Mouse (Mus musculus) embryonic fibroblast, embryonic 13.5 days (primary cell): ENCODE data around the gene Morn5. TPM values are rescaled to one million over a fixed set of nuclear protein-coding genes. Genes with fewer than 3 reads are reported as not detected.

ENCODE experiments used
- H3K27ac ChIP-seq: 2 replicates; pipeline ENCODE4 v1.5.1; 2012; ENCODE audit warnings: low read length, control low read depth, inconsistent platforms; ENCODE audit not compliant: insufficient read depth
- H3K4me1 ChIP-seq: 2 replicates; pipeline ENCODE4 v1.6.1; 2011; ENCODE audit warnings: low read length; ENCODE audit not compliant: control insufficient read depth, insufficient read depth
- H3K4me3 ChIP-seq: 2 replicates; pipeline ENCODE4 v1.5.1; 2011; ENCODE audit warnings: mild to moderate bottlenecking, control low read depth, low read length; ENCODE audit not compliant: insufficient read depth
- CTCF ChIP-seq: IDR thresholded peaks from 2 replicates; pipeline ENCODE4 v1.5.1; 2011; ENCODE audit warnings: mild to moderate bottlenecking, control low read depth, low read length, moderate library complexity, borderline replicate concordance; ENCODE audit not compliant: insufficient read depth
- POLR2A ChIP-seq: IDR thresholded peaks from 2 replicates; pipeline ENCODE4 v1.6.1; 2011; ENCODE audit warnings: low read depth, mild to moderate bottlenecking, control low read depth, low read length, moderate library complexity
- polyA plus RNA-seq: library from polyadenylated mRNA; stranded (reverse); fragments of >200 nt; gene quantifications from 2 replicates; pipeline ENCODE4 v1.2.4, GENCODE M21; 2011; ENCODE audit warnings: low read depth; ENCODE audit not compliant: missing spikeins, insufficient read length

Gene Morn5
- polyA plus RNA-seq = not detected in 2 replicates

DNA sequence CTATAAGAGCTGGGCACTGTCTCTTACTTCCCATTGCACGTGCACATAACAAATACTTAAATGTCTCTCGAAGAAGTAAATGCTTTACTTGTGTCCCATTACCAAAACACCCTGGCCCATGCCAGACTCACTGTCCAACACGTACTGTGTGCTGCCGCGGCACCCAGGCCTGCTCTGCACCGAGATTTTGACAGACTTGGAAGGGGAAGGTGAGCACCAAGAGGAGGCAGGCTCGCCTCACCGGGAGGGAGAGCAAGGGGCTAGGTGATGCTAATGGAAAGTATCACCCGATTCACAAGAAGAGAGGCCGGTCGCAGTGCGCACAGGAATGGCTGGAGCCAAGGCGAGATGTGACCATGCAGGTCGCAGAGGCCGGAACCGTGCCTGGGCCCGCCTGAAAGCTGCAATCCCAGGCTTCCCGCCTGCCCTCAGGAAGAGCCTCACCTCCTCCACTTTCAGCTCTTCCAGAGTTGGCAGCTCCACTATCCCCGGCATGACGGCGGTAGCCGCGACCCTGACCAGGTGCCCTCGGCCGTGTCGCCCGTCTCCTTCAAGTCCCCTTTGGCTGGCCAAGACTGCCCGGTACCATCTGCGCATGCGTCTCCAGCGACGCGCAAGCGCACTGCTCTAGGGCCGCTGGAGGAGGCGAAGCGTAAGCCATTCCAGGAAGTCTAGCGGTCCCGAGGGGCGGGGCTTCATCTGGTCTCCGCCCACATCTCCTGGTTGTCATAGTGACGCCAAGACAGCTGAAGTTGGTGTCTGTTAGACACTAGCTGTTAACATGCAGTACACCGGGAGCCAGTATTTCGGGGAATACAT lies at the start of gene Morn5, which contains the start of gene Ndufa8:
Morn5 (plus strand) TSS at position 711 of the 819 bp plus-strand sequence.
Ndufa8 (minus strand) TSS at position 659 of the 819 bp plus-strand sequence.
- TF ChIP-seq POLR2A = peak; percentile 97
- TF ChIP-seq CTCF = no peak
- Histone ChIP-seq H3K4me1 (peaks cover 2% of the 10 kb centered on the region; the same call in 1 of the 2 replicates), H3K4me3 (peak within 1 kb of the TSS; percentile 84), H3K27ac (no peak within 1 kb of the TSS)

DNA sequence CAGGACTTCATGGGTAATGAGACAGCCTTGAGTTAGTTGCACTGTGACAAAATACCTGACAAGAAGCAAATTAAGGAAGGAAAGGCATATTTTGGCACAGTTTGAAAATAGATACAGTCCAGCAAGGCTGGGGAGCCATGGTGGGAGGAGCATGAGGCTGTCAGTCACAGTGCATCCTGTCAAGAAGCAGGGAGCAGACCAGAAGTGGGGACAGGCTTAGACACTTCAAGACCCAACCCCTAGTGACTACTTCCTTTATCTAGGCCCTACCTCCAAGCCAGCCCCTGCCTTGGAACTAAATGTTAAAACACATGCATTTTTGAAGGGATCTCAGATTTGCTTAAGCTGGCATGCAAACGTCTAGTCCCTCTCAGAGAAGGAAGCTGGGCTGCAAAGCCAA lies 48.9 kb upstream of the Morn5 start:
- no peak for TF ChIP-seq CTCF
- no peak for TF ChIP-seq POLR2A
- Histone ChIP-seq H3K4me3 (no peak overlapping the region), H3K27ac (no peak overlapping the region), H3K4me1 (no peaks in the 10 kb centered on the region)

DNA sequence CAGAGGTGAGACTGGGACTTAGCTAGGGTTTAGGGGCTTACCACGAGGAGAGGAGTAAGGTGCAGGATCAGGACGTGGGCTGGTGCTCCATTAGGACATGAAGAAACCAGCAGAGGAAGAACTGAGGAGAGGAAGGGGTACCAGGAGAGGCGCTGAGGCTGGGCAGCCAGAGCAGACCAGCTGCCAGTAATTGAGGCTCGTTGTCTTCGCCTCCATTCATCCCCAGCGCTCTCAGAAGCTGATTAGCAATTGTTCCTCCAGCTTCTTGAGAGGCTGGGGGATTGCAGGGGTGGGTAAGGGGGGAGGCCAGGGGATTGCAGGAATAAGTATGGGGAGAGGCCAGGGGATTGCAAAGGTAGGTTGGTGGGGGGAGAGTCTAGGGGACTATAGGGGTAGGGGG lies 47.1 kb upstream of the Morn5 start:
- Histone ChIP-seq H3K27ac (no peak overlapping the region), H3K4me3 (no peak overlapping the region), H3K4me1 (no peaks in the 10 kb centered on the region)
- no peak for TF ChIP-seq CTCF
- no peak for TF ChIP-seq POLR2A

DNA sequence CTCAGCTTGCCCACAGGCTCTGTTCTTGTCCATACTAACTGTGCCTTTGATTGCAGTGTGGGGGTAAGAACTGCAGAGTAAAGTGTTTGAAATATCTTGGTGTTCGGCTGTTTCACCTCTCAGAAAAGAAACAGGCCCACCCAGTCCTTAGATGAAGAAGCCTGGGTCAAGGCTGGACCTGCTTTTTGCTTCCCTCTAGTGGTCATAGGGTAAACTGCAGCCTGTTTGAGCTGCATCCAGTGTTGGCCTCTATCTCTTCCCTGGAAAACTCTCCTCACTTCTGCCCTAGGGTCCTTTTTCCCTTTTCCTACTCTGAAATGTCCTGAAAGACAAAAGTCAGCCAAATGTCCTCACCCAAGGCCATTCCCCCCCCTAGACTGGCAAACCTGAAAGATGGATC lies 41.2 kb upstream of the Morn5 start:
- Histone ChIP-seq H3K4me3 (no peak overlapping the region), H3K27ac (no peak overlapping the region), H3K4me1 (no peaks in the 10 kb centered on the region)
- TF ChIP-seq POLR2A (no peak), CTCF (peak; percentile 62; the same call in 1 of the 2 replicates)

DNA sequence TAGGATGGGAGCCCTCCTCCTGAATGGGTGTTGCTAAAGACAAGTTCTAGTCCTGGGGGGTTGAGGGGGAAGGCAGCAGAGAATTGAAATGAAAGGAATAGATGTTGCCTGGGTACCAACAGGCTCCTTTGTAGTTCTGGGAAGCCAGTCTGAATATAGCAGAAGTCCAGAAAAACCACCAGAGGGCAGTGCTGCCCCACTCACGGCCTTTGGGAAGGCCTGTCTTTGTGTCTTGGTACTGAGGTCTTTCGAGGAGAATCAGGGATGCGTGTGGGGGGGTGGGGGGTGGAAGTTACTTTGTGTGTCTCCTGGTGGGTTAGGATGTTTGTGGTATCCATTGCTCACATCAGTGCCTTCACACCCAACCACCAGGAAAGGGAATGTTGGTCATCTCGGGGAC lies 39.9 kb upstream of the Morn5 start:
- H3K27ac ChIP-seq = no peak overlapping the region
- no peaks in the 10 kb centered on the region for H3K4me1 ChIP-seq
- no peak overlapping the region for H3K4me3 ChIP-seq
- TF ChIP-seq POLR2A = no peak
- peak; percentile 39; the same call in 1 of the 2 replicates for TF ChIP-seq CTCF

DNA sequence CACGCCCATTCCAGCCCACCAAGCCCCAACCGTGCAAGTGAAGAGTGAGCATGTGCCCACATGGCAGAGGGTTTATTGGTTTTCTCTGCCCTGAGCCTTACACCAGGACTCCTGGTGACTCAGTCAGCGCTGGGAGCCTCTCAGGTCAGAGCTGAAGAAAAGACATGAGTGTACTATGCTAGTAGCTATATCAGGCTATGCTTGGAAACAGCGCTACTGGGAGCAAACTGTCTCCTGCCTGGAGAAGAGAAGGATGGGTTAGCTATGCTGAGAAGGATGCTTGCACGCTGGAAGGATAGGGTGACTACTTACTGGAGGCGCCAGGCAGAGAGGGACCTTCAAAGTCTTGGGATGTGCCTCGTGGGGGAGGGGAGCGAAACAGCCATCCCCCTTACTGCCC lies 38.7 kb upstream of the Morn5 start:
- Histone ChIP-seq H3K4me3 (no peak overlapping the region), H3K27ac (no peak overlapping the region), H3K4me1 (no peaks in the 10 kb centered on the region)
- TF ChIP-seq POLR2A = no peak
- no peak for TF ChIP-seq CTCF

DNA sequence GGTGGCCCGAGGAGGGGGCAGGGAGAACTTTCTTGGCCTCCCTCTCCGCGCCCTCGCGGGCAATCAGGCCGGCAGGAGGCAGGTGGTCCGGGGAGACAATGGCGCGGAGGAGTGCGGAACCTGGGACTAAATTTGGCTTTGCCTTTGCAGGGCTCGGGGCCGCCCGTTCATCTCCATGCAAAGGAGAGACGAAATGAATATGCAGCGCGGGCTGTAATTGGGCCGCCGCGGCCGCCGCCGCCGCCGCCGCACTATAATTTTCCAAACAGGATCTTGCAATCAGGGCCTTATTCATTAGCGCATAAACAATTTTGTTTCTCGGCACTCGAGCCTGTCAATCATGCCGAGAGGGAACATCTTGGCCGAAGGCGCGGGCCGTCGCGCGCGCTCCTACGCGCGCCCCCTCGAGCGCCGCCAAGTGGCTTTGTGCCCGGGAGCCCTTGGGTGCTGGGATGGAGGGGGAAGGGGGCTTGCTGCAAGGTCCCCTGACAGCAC lies 37.9 kb upstream of the Morn5 start:
- peak overlapping the region; percentile 33 for H3K4me3 ChIP-seq
- no peak overlapping the region for H3K27ac ChIP-seq
- H3K4me1 ChIP-seq = no peaks in the 10 kb centered on the region
- TF ChIP-seq CTCF = no peak
- TF ChIP-seq POLR2A = no peak

DNA sequence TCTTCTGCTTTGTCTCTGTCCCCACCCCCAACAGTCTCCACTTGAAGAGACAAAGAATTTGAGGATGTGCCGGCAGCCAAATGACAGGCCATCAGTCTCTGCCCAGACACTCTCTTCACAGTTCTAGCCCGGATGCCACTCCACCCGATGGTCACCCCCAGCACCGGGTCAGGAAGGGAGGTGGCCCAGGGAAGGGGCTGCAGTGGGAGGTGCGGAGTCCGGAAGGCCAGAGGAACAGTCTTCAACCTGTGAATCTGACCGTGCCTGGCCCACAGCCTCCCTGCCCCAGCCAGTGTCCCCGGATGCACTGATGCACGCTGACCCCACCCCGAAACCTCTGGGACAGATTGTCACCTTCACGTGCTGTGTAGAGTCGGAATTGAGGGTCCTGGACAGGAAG lies 36.2 kb upstream of the Morn5 start:
- H3K4me1 ChIP-seq = no peaks in the 10 kb centered on the region
- no peak overlapping the region for H3K4me3 ChIP-seq
- TF ChIP-seq POLR2A = no peak
- no peak for TF ChIP-seq CTCF
- no peak overlapping the region for H3K27ac ChIP-seq

DNA sequence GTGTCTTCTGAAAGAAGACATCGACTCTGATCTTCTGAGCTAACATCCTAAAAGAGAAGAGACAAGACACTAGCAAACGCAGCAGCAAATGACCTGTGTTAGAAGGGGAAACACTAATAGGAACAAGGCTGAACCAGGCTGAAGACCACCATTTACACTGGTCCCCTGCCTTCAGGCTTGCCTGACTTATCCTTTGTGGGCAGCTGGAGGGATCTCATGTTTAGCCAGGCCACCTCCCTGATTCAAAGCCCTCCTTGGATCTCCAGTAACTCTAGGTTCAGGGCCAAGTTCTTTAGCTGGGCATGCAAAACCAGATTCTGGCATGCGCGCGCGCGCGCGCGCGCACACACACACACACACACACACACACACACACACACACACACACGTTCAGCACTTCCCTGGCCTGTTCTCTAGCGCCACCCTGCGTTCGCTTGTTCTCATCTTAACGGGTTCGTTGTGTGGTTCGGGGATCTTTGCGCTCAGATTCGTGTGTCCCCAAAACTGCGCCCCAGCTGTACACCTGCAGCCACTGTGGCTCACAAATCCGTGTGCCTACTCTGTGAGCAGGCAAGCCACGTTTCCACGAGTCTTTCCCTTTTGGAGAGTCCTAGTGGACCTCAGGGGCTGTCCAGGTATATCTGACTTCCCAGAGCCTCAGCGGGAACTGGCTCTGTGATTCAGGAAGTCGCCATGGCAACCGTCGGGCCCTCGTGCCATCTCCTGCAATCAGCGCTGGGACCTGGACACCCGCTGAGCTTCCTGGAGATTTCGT lies 27.7 kb upstream of the Morn5 start:
- Histone ChIP-seq H3K27ac (no peak overlapping the region), H3K4me3 (no peak overlapping the region; the same call in 1 of the 2 replicates), H3K4me1 (no peaks in the 10 kb centered on the region)
- TF ChIP-seq CTCF (peak; percentile 79; the same call in 1 of the 2 replicates), POLR2A (no peak)
